Mouse (Mus musculus) small intestine, adult 2 months (tissue): ENCODE measurements around the gene Cpa4.

Source experiments
- CTCF ChIP-seq: fragments of 200-500 bp; IDR thresholded peaks from 2 replicates; pipeline ENCODE4 v1.5.1; 2012; ENCODE audit warnings: low read depth, mild to moderate bottlenecking, control low read depth, inconsistent platforms, low read length, moderate library complexity, mixed read lengths; ENCODE audit not compliant: insufficient replicate concordance, insufficient read length; ENCODE audit errors: extremely low read depth
- POLR2A ChIP-seq: fragments of 200-500 bp; IDR thresholded peaks from 2 replicates; pipeline ENCODE4 v1.6.1; 2012; ENCODE audit warnings: low read depth, mild to moderate bottlenecking, control low read depth, inconsistent platforms, low read length, moderate library complexity

DNA sequence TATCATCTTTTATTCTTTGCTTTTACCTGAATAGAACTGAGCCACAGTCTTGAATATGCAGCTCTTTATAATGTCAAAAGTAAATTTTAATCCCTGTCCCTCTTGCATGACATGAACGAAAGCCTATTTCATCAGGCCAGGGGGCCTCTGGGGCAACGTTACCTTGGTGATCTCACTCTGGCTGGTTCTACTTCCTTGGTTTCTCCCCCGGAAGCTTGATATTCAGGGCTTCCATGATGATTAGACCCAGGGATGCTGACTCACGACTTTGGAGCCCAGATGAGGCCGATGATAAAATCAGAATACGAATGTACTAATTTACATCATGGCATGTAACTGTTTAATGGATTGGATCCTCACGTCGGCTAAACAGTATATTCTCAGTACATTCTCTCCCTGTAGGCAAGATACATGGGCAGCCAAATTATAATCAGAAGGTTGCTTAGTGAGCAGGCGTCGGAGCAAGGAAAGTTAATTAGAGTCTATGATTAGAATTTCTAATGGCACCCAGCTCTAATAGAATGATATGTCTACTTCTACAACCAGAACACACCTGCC lies 24.3 kb downstream of the Cpa4 start:
- TF ChIP-seq POLR2A (no peak), CTCF (no peak)
